Mouse (Mus musculus): ENCODE data around the gene Vars.
"Not testable (repeated sequence)": the region's sequence is repeated elsewhere in the genome, so short reads cannot be mapped to it uniquely, and the experiment has no call there.

Vars gene

GRCm38 (mm10) chr17:34972069-34972749 lies 28.6 kb upstream of the Vars start, which contains the start of the genes Hspa1a and Hspa1l:
TSS of gene Hspa1a (minus strand) at chr17:34972156.
TSS of gene Hspa1l (plus strand) at chr17:34972703.
- DNase-seq, result peak; percentile 77 to 78

GRCm38 (mm10) chr17:34975581-34976492 lies 24.9 kb upstream of the Vars start:
- no peak for DNase-seq

GRCm38 (mm10) chr17:34977000-34977399 lies 23.8 kb upstream of the Vars start:
- DNase-seq, result no peak

GRCm38 (mm10) chr17:34978239-34978638 lies 22.5 kb upstream of the Vars start:
- no peak for DNase-seq

GRCm38 (mm10) chr17:34979631-34980030 lies 21.2 kb upstream of the Vars start:
- no peak for DNase-seq

- DNase-seq, result peak; percentile 50 to 60
Measured at GRCm38 (mm10) chr17:34980655-34981054, 20.1 kb upstream of the Vars start.

GRCm38 (mm10) chr17:34981690-34982180 lies 19.1 kb upstream of the Vars start, which contains the start of gene Lsm2:
TSS of gene Lsm2 (plus strand) at chr17:34981862.
- peak; percentile 93 to 95 for DNase-seq

GRCm38 (mm10) chr17:34982328-34982727 lies 18.5 kb upstream of the Vars start:
- no peak for DNase-seq

- DNase-seq, result peak; percentile 37 to 57
Measured at GRCm38 (mm10) chr17:34984218-34984617, 16.6 kb upstream of the Vars start.

- no peak for DNase-seq
Measured at GRCm38 (mm10) chr17:34994751-34995150, 6.0 kb upstream of the Vars start.

- not testable (repeated sequence) for DNase-seq
Measured at GRCm38 (mm10) chr17:34995192-34995591, 5.6 kb upstream of the Vars start.

GRCm38 (mm10) chr17:34995927-34996326 lies 4.9 kb upstream of the Vars start:
- not testable (repeated sequence) for DNase-seq

GRCm38 (mm10) chr17:34996411-34997141 lies 4.2 kb upstream of the Vars start:
- no peak for DNase-seq

GRCm38 (mm10) chr17:34997142-34997483 lies 3.7 kb upstream of the Vars start:
- DNase-seq, result no peak

- DNase-seq, result no peak
Measured at GRCm38 (mm10) chr17:34998526-34999430, 2.0 kb upstream of the Vars start.

- DNase-seq, result not testable (repeated sequence)
Measured at GRCm38 (mm10) chr17:34999871-35000716, 693 bp upstream of the Vars start.

- peak in 1 of 2 experiments; percentile 37 for DNase-seq
Measured at GRCm38 (mm10) chr17:35001452-35002152, 815 bp downstream of the Vars start.

- DNase-seq, result peak; percentile 22 to 42
Measured at GRCm38 (mm10) chr17:35002153-35002865, 1.5 kb downstream of the Vars start.
